Mouse (Mus musculus): ENCODE measurements at regions not wholly inside any gene's neighbourhood (a gene's known extent, or its start where the extent isn't known, plus 50 kb on each side); places are given as distances from the start of the nearest gene placed in this dataset.

DNA sequence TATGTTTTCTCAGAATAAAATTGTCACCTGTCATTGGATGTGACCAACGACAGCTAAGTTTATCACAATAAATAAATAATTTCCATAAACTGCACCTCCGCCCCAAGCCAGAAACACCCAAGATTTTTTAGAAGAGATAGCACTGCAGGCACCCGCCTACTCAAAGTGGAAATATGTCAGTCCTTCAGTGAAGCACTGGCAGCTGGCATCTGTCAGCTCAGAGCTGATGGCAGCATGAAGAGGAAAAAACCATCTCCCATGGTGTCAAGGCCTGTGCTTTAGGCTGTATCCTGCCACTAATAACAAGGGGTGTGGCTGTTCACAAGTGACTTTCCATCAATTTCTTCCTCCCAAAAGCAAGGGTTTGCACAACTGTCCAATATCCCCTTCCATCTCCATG, 383.6 kb downstream of the Kif16b start:
- Histone ChIP-seq H3K27me3 (ENCODE audit: control insufficient read depth, insufficient read depth, low read depth, low read length) (no peaks in the 10 kb centered on the region), H3K36me3 (ENCODE audit: control insufficient read depth, insufficient read depth, low read length) (no peaks in the 10 kb centered on the region), H3K9ac (ENCODE audit: low read length) (no peak overlapping the region), H3K9me3 (ENCODE audit: control insufficient read depth, low read length) (no peaks in the 10 kb centered on the region), H3K4me1 (replicated peaks; ENCODE audit: control insufficient read depth, insufficient read depth, low read length) (no peaks in the 10 kb centered on the region), H3K4me2 (ENCODE audit: low read depth, low read length) (no peak overlapping the region), H3K4me3 (ENCODE audit: low read length) (no peak overlapping the region), H3K27ac (ENCODE audit: low read length) (no peak overlapping the region)
- no peak for ATAC-seq (ENCODE audit: low read depth)
- 72% methylated on average over 3 of the region's 3 CpGs for WGBS

DNA sequence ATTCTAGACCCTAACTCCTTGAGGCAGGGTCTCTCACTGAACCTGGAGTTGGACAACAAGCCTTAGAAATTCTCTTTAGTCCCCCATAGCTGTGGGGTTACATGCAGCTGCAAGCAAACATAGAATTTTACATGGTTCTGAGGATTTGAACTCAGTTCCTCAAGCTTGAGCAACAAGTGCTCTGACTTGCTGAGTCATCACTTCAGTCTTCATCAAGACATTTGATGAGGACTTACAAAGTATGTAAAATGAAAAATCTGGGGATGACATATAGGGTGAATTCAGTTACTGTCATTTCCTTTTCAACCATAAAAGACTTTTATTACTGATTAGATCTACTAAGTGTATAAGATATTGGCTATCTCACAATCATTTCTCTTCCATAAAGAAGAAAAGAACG, 396.1 kb downstream of the Kif16b start:
- no peak overlapping the region for H3K4me2 ChIP-seq (ENCODE audit: low read depth, low read length)
- H3K27ac ChIP-seq (ENCODE audit: low read length), result no peak overlapping the region
- no peak for ATAC-seq (ENCODE audit: low read depth)
- H3K36me3 ChIP-seq (ENCODE audit: control insufficient read depth, insufficient read depth, low read length), result no peaks in the 10 kb centered on the region
- 76% methylated on average over 1 of the region's 1 CpGs for WGBS
- no peak overlapping the region for H3K9ac ChIP-seq (ENCODE audit: low read length)
- no peaks in the 10 kb centered on the region for H3K9me3 ChIP-seq (ENCODE audit: control insufficient read depth, low read length)
- H3K27me3 ChIP-seq (ENCODE audit: control insufficient read depth, insufficient read depth, low read depth, low read length), result no peaks in the 10 kb centered on the region
- no peaks in the 10 kb centered on the region for H3K4me1 ChIP-seq (replicated peaks; ENCODE audit: control insufficient read depth, insufficient read depth, low read length)
- H3K4me3 ChIP-seq (ENCODE audit: low read length), result no peak overlapping the region
